Mouse (Mus musculus): Measurements from ENCODE around the gene Nemp2. TPM values are rescaled to one million over a fixed set of nuclear protein-coding genes. Genes with fewer than 3 reads are reported as not detected.

Nemp2 gene
- polyA plus RNA-seq (2015; fragmentation: Nextera tagmentation; extraction: Ambion mirVana): 2.4 and 2.8 TPM in 2 replicates

DNA sequence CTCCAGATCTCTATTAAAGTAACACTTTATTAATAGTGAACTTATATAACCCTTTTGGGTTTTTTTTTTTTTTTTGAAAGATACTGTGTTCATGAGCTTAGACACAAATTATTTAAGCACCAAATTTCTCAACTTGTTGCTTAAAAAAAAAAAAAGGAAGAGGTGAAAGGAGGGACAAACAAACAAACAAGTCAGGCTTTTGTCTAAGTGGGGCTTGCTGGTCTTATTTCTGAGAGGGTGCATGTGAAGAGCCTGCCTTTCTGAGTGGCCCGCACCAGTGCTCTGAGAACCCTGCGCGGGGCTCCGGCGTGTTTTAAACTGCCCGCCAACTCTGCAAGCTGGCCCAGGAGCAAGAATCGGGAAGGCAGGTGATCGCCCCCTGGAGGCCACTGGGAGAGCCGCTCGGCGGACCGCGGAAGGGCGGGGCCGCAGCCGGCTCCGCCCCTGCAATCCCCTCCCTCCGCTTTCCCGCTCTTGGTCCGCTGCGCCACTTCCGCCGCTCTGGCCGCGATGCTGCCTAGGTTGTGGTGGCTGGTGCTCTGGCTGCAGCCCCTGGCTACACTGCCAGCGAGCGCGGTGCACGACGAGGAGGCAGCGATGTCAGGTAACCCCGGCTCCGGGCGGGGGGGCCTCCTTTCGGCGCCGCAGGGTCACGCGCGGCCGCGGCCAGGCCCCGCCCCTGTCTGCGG lies at the start of gene Nemp2:
Nemp2 (plus strand) TSS at position 456 of the 689 bp plus-strand sequence.

Other genes with a start within 250 kb of the Nemp2 start
- 8.4 and 9.0 TPM in 2 replicates for gene Nab1, start 130.0 kb upstream of the Nemp2 start, polyA plus RNA-seq (2015; fragmentation: Nextera tagmentation; extraction: Ambion mirVana)
- 12.6 and 13.6 TPM in 2 replicates for gene Mfsd6, start 96.8 kb downstream of the Nemp2 start, polyA plus RNA-seq (2015; fragmentation: Nextera tagmentation; extraction: Ambion mirVana)
- gene Inpp1, start 187.0 kb downstream of the Nemp2 start, polyA plus RNA-seq (2015; fragmentation: Nextera tagmentation; extraction: Ambion mirVana): 42.3 and 49.5 TPM in 2 replicates
- gene Hibch, start 214.2 kb downstream of the Nemp2 start, polyA plus RNA-seq (2015; fragmentation: Nextera tagmentation; extraction: Ambion mirVana): 23.2 and 24.7 TPM in 2 replicates

Data from neural tube, postnatal 0 days (tissue).